Mouse (Mus musculus): Measurements from ENCODE around the gene Auts2. TPM values are rescaled to one million over a fixed set of nuclear protein-coding genes. Genes with fewer than 3 reads are reported as not detected.

The Auts2 gene
- total and polyA plus RNA-seq, 3 experiments = not detected

DNA sequence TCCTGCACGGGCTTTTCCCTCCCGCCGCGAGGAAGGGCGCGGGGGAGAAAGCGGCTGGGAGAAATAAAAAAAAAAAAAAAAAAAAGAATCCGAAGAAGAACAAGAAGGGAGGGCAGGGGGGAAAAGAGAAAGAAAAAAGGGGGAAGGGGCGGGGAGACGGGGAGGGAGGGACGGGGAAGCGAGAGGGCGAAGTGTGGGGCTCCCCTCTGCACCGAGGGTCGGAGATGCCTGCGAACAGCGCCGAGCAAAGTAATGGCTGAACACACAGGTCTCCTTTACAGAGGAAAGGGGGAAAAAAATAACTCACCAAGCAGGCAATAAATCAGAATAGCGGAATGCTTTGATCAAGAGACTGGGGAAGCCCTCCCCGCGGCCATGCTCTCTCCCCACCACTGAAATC, 1.2 kb downstream of the Auts2 start (continued):
- no peak for TF ChIP-seq RCOR1 (conservative IDR thresholded peaks at IDR 0.05; ENCODE audit: low read depth, low read length)

DNA sequence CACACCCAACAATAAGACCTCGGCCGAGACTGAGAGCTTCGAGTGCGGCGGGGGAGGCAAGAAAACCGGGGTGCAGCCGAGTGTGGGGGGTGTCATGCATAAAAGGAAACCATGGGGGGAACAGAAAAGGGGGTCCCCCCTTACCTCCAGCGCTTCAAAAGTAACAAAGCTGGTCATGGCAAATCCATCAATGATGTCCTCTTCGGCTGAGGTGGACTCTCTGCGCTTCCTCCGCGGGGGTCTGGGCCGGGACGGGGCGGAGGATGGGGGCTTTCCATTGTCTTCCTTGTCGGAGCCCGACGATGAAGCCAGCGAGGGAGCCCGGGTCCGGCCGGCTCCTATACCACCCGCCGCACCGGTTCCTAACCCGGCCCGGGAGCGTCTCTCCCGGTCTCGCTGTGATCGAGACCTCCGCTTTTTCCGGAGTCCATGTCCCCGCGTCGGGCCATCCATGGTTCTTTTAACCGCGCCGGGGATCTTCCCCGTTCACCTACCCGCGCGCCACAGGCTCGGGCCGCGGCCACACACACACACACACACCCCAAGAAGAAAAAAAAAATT, 1.7 kb downstream of the Auts2 start:
- dilution Hi-C loops (cut with MboI; ENCODE audit: extremely low pct_ligation_motif_present, extremely low pct_unique_long_range_greater_than_20kb, low sequenced_read_pairs) = no loop called here
- Histone ChIP-seq H3K9ac (ENCODE audit: insufficient read depth, low read depth) (no peak overlapping the region), H3K4me2 (ENCODE audit: insufficient read depth, low read depth, poor library complexity, severe bottlenecking) (no peak overlapping the region)

DNA sequence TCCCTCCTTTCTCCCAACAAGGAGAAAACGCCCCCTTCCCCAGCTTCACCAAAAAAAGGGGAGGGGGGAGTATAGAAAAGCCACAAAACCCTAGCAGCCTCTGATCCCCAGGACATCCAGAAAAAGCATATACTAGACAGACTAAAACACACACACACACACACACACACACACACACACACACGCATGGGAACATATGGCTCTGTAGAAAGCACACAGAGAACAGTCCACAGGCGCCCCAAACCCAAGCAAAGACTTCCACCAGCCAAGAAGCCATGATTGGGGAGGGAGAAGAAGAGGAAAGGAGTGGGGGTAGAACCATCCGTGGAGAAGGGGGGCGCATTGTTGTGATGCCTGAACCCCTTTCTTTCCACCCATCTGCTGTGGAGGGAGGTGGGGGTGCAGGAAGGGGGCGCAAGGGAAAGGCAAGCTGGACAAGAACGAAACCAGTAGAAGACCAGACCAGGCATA, 2.3 kb downstream of the Auts2 start:
- Histone ChIP-seq H3K9me3 (replicated peaks; ENCODE audit: low read length) (peaks cover 66% of the 10 kb centered on the region), H3K27me3 (replicated peaks) (no peaks in the 10 kb centered on the region), H3K9ac (ENCODE audit: insufficient read depth, low read depth) (no peak overlapping the region), H3K27ac (ENCODE audit: insufficient read depth, low read depth) (no peak overlapping the region), H3K4me1 (ENCODE audit: control insufficient read depth in 1 of 2, insufficient read depth in 2 of 2) (no peaks in the 10 kb centered on the region), H3K79me2 (replicated peaks; ENCODE audit: control insufficient read depth, extremely low read depth, insufficient read depth, poor library complexity, severe bottlenecking) (no peaks in the 10 kb centered on the region), H3K36me3 (replicated peaks in 1 of 2; ENCODE audit: control insufficient read depth in 1 of 2, insufficient read depth in 1 of 2, low read length in 1 of 2) (no peaks in the 10 kb centered on the region), H3K4me3 (replicated peaks in 1 of 3; ENCODE audit: low read depth in 2 of 3, low read length in 2 of 3, poor library complexity in 1 of 3) (no peak overlapping the region), H3K4me2 (ENCODE audit: insufficient read depth, low read depth, poor library complexity, severe bottlenecking) (no peak overlapping the region)
- TF ChIP-seq IRF4 (IDR thresholded peaks at IDR 0.05; ENCODE audit: low read depth, low read length) = no peak
- no peak for TF ChIP-seq USF2 (conservative IDR thresholded peaks at IDR 0.05; ENCODE audit: low read depth, low read length)
- TF ChIP-seq HCFC1 (IDR thresholded peaks at IDR 0.05; ENCODE audit: low read depth, low read length) = no peak
- no peak for TF ChIP-seq NRF1 (IDR thresholded peaks at IDR 0.05; ENCODE audit: low read depth, low read length)
- dilution Hi-C loops (cut with MboI; ENCODE audit: extremely low pct_ligation_motif_present, extremely low pct_unique_long_range_greater_than_20kb, low sequenced_read_pairs) (no loop called here), in situ Hi-C loops (cut with MboI; ENCODE audit: low pct_ligation_motif_present, low pct_unique_long_range_greater_than_20kb, low sequenced_read_pairs) (no loop called here)
- no peak for DNase-seq (ENCODE audit: extremely low read depth)

More for the DNA sequence above, 1.7 kb downstream of the Auts2 start:
- in situ Hi-C loops (cut with MboI; ENCODE audit: low pct_ligation_motif_present, low pct_unique_long_range_greater_than_20kb, low sequenced_read_pairs) = no loop called here
- TF ChIP-seq JUN (IDR thresholded peaks at IDR 0.05; ENCODE audit: insufficient read depth, low read depth, low read length) (no peak), CHD1 (IDR thresholded peaks at IDR 0.05; ENCODE audit: low read depth, low read length) (no peak), NELFE (IDR thresholded peaks at IDR 0.05; ENCODE audit: low read depth, low read length) (no peak), RAD21 (IDR thresholded peaks at IDR 0.05; ENCODE audit: low read depth, low read length) (no peak)
- H3K36me3 ChIP-seq (replicated peaks in 1 of 2; ENCODE audit: control insufficient read depth in 1 of 2, insufficient read depth in 1 of 2, low read length in 1 of 2) = no peaks in the 10 kb centered on the region
- H3K9me3 ChIP-seq (replicated peaks; ENCODE audit: low read length) = peaks cover 62% of the 10 kb centered on the region
- no peaks in the 10 kb centered on the region for H3K79me2 ChIP-seq (replicated peaks; ENCODE audit: control insufficient read depth, extremely low read depth, insufficient read depth, poor library complexity, severe bottlenecking)
- DNase-seq (ENCODE audit: extremely low read depth) = no peak
- H3K27me3 ChIP-seq (replicated peaks) = no peaks in the 10 kb centered on the region
- H3K27ac ChIP-seq (ENCODE audit: insufficient read depth, low read depth) = no peak overlapping the region
- no peak overlapping the region for H3K4me3 ChIP-seq (replicated peaks in 1 of 3; ENCODE audit: low read depth in 2 of 3, low read length in 2 of 3, poor library complexity in 1 of 3)
- H3K4me1 ChIP-seq (ENCODE audit: control insufficient read depth in 1 of 2, insufficient read depth in 2 of 2) = no peaks in the 10 kb centered on the region

GRCm38 (mm10) chr5:132537475-132537874, 5.7 kb downstream of the Auts2 start:
- TF ChIP-seq SIN3A (IDR thresholded peaks at IDR 0.05; ENCODE audit: low read length) = no peak
- TF ChIP-seq USF2 (conservative IDR thresholded peaks at IDR 0.05; ENCODE audit: low read depth, low read length) = no peak
- TF ChIP-seq CHD2 (IDR thresholded peaks at IDR 0.05; ENCODE audit: low read length) = no peak
- no peak for TF ChIP-seq MAX (IDR thresholded peaks at IDR 0.05; ENCODE audit: low read length)
- no peak for TF ChIP-seq POLR2A (IDR thresholded peaks at IDR 0.05; ENCODE audit: low read depth, low read length)
- no peak for TF ChIP-seq UBTF (IDR thresholded peaks at IDR 0.05; ENCODE audit: low read depth, low read length)
- no peak for TF ChIP-seq RAD21 (IDR thresholded peaks at IDR 0.05; ENCODE audit: low read depth, low read length)
- TF ChIP-seq IRF4 (IDR thresholded peaks at IDR 0.05; ENCODE audit: low read depth, low read length) = no peak
- no peak for TF ChIP-seq TBP (conservative IDR thresholded peaks at IDR 0.05; ENCODE audit: low read depth, low read length)
- no peak for TF ChIP-seq PAX5 (IDR thresholded peaks at IDR 0.05; ENCODE audit: low read length)
- TF ChIP-seq MAFK (IDR thresholded peaks at IDR 0.05; ENCODE audit: insufficient replicate concordance, low read length) = no peak
- no peak for TF ChIP-seq MEF2A (IDR thresholded peaks at IDR 0.05; ENCODE audit: borderline replicate concordance, low read depth, low read length)
- TF ChIP-seq ETS1 (conservative IDR thresholded peaks at IDR 0.05; ENCODE audit: low read depth, low read length) = no peak
- no peak for TF ChIP-seq CTCF (conservative IDR thresholded peaks at IDR 0.05 in 1 of 2, IDR thresholded peaks at IDR 0.05 in 1 of 2; ENCODE audit: low read depth in 2 of 2, low read length in 2 of 2)
- no peak overlapping the region for H3K4me2 ChIP-seq (ENCODE audit: insufficient read depth, low read depth, poor library complexity, severe bottlenecking)
- in situ Hi-C loops (cut with MboI; ENCODE audit: low pct_ligation_motif_present, low pct_unique_long_range_greater_than_20kb, low sequenced_read_pairs) = no loop called here
- H3K9ac ChIP-seq (ENCODE audit: insufficient read depth, low read depth) = no peak overlapping the region
- dilution Hi-C loops (cut with MboI; ENCODE audit: extremely low pct_ligation_motif_present, extremely low pct_unique_long_range_greater_than_20kb, low sequenced_read_pairs) = no loop called here
- peaks cover 62% of the 10 kb centered on the region for H3K9me3 ChIP-seq (replicated peaks; ENCODE audit: low read length)
- H3K79me2 ChIP-seq (replicated peaks; ENCODE audit: control insufficient read depth, extremely low read depth, insufficient read depth, poor library complexity, severe bottlenecking) = no peaks in the 10 kb centered on the region
- H3K27me3 ChIP-seq (replicated peaks) = no peaks in the 10 kb centered on the region
- no peak overlapping the region for H3K4me3 ChIP-seq (replicated peaks in 1 of 3; ENCODE audit: low read depth in 2 of 3, low read length in 2 of 3, poor library complexity in 1 of 3)
- H3K27ac ChIP-seq (ENCODE audit: insufficient read depth, low read depth) = no peak overlapping the region
- no peak for DNase-seq (ENCODE audit: extremely low read depth)
- H3K36me3 ChIP-seq (replicated peaks in 1 of 2; ENCODE audit: control insufficient read depth in 1 of 2, insufficient read depth in 1 of 2, low read length in 1 of 2) = no peaks in the 10 kb centered on the region
- H3K4me1 ChIP-seq (ENCODE audit: control insufficient read depth in 1 of 2, insufficient read depth in 2 of 2) = no peaks in the 10 kb centered on the region

All from CH12.LX (cell line).